Mouse (Mus musculus) c-Kit-positive CD71-negative TER-119-negative erythroid progenitor cells, embryonic 14.5 days (primary cell): ENCODE results near the gene Xpo6.

Source experiments
- DNase-seq: peaks from one replicate; pipeline ENCODE4 v3.0.0-alpha.2; 2013; ENCODE audit warnings: low read depth

The Xpo6 gene

GRCm38 (mm10) chr7:126076935-126077334 is 123.4 kb downstream of the Xpo6 start:
- no peak for DNase-seq

- no peak for DNase-seq
Measured at GRCm38 (mm10) chr7:126075058-126075457, 125.2 kb downstream of the Xpo6 start.

- DNase-seq = no peak
Measured at GRCm38 (mm10) chr7:126070321-126070720, 130.0 kb downstream of the Xpo6 start.

GRCm38 (mm10) chr7:126066777-126067176 is 133.5 kb downstream of the Xpo6 start:
- DNase-seq = no peak

- no peak for DNase-seq
Measured at GRCm38 (mm10) chr7:126065243-126065876, 134.9 kb downstream of the Xpo6 start.

- DNase-seq = no peak
Measured at GRCm38 (mm10) chr7:126062228-126062627, 138.1 kb downstream of the Xpo6 start.

GRCm38 (mm10) chr7:126058918-126059317 is 141.4 kb downstream of the Xpo6 start:
- DNase-seq = no peak

GRCm38 (mm10) chr7:126057332-126057914 is 142.9 kb downstream of the Xpo6 start:
- DNase-seq = no peak

- DNase-seq = no peak
Measured at GRCm38 (mm10) chr7:126054574-126054973, 145.7 kb downstream of the Xpo6 start.

GRCm38 (mm10) chr7:126053618-126054017 is 146.7 kb downstream of the Xpo6 start:
- no peak for DNase-seq

GRCm38 (mm10) chr7:126051910-126052309 is 148.4 kb downstream of the Xpo6 start:
- no peak for DNase-seq
